Mouse (Mus musculus): ENCODE results near the gene Xdh. TPM values are rescaled to one million over a fixed set of nuclear protein-coding genes. Genes with fewer than 3 reads are reported as not detected.

Xdh gene
- polyA plus RNA-seq, 1 experiment = 0.55 TPM

GRCm38 (mm10) chr17:73839086-73839835 is 110.7 kb downstream of the Xdh start:
- H3K79me2 ChIP-seq (ENCODE audit: control insufficient read depth, insufficient read depth) = no peaks in the 10 kb centered on the region
- TF ChIP-seq USF1 (IDR thresholded peaks at IDR 0.05; ENCODE audit: low read depth) (no peak), POLR2A (IDR thresholded peaks at IDR 0.05; ENCODE audit: insufficient read length, low read depth) (no peak), SRF (IDR thresholded peaks at IDR 0.05; ENCODE audit: control insufficient read depth, insufficient read length, low read depth) (no peak), TCF12 (IDR thresholded peaks at IDR 0.05; ENCODE audit: insufficient read depth, poor library complexity, severe bottlenecking) (no peak), TCF3 (IDR thresholded peaks at IDR 0.05; ENCODE audit: insufficient read length, low read depth) (no peak), REST (IDR thresholded peaks at IDR 0.05; ENCODE audit: insufficient read depth, insufficient read length) (no peak), MYOG (IDR thresholded peaks at IDR 0.05; ENCODE audit: control insufficient read depth in 1 of 3, insufficient read depth in 1 of 3, insufficient read length in 2 of 3, low read depth in 2 of 3) (no peak), E2F4 (IDR thresholded peaks at IDR 0.05; ENCODE audit: insufficient read depth) (no peak), CEBPB (IDR thresholded peaks at IDR 0.05; ENCODE audit: insufficient read depth, poor library complexity, severe bottlenecking) (no peak), POLR2AphosphoS2 (IDR thresholded peaks at IDR 0.05; ENCODE audit: insufficient read length, low read depth) (no peak), MYOD1 (IDR thresholded peaks at IDR 0.05; ENCODE audit: control insufficient read depth in 1 of 3, insufficient read length in 2 of 3, low read depth in 2 of 3) (no peak), MAX (IDR thresholded peaks at IDR 0.05; ENCODE audit: low read depth) (no peak)
- H3K36me3 ChIP-seq (ENCODE audit: control insufficient read depth, insufficient read depth) = no peaks in the 10 kb centered on the region

GRCm38 (mm10) chr17:73837244-73837643 is 112.8 kb downstream of the Xdh start:
- no peak overlapping the region for H3K4me2 ChIP-seq (ENCODE audit: low read depth)
- no peaks in the 10 kb centered on the region for H3K36me3 ChIP-seq (ENCODE audit: control insufficient read depth, insufficient read depth)
- H3K27me3 ChIP-seq (ENCODE audit: control insufficient read depth, insufficient read depth, insufficient read length) = no peaks in the 10 kb centered on the region
- no peaks in the 10 kb centered on the region for H3K79me2 ChIP-seq (ENCODE audit: control insufficient read depth, insufficient read depth)
- TF ChIP-seq MYOG (IDR thresholded peaks at IDR 0.05; ENCODE audit: control insufficient read depth in 1 of 3, insufficient read depth in 1 of 3, insufficient read length in 2 of 3, low read depth in 2 of 3) (no peak), MYOD1 (IDR thresholded peaks at IDR 0.05; ENCODE audit: control insufficient read depth in 1 of 3, insufficient read length in 2 of 3, low read depth in 2 of 3) (no peak), USF1 (IDR thresholded peaks at IDR 0.05; ENCODE audit: low read depth) (no peak), TCF12 (IDR thresholded peaks at IDR 0.05; ENCODE audit: insufficient read depth, poor library complexity, severe bottlenecking) (no peak), E2F4 (IDR thresholded peaks at IDR 0.05; ENCODE audit: insufficient read depth) (no peak), POLR2A (IDR thresholded peaks at IDR 0.05; ENCODE audit: insufficient read length, low read depth) (no peak), REST (IDR thresholded peaks at IDR 0.05; ENCODE audit: insufficient read depth, insufficient read length) (no peak)
- no peak overlapping the region for H3ac ChIP-seq (ENCODE audit: control insufficient read depth, insufficient read length)
- no peak overlapping the region for H3K4me3 ChIP-seq

More at GRCm38 (mm10) chr17:73839086-73839835, 110.7 kb downstream of the Xdh start:
- Histone ChIP-seq H3K4me2 (ENCODE audit: low read depth) (no peak overlapping the region), H3ac (ENCODE audit: control insufficient read depth, insufficient read length) (no peak overlapping the region), H3K4me3 (no peak overlapping the region), H3K27me3 (ENCODE audit: control insufficient read depth, insufficient read depth, insufficient read length) (no peaks in the 10 kb centered on the region)

GRCm38 (mm10) chr17:73836601-73837000 is 113.4 kb downstream of the Xdh start:
- Histone ChIP-seq H3K79me2 (ENCODE audit: control insufficient read depth, insufficient read depth) (no peaks in the 10 kb centered on the region), H3K4me3 (no peak overlapping the region), H3ac (ENCODE audit: control insufficient read depth, insufficient read length) (no peak overlapping the region), H3K27me3 (ENCODE audit: control insufficient read depth, insufficient read depth, insufficient read length) (no peaks in the 10 kb centered on the region), H3K36me3 (ENCODE audit: control insufficient read depth, insufficient read depth) (no peaks in the 10 kb centered on the region), H3K4me2 (ENCODE audit: low read depth) (no peak overlapping the region)
- TF ChIP-seq TCF12 (IDR thresholded peaks at IDR 0.05; ENCODE audit: insufficient read depth, poor library complexity, severe bottlenecking) (no peak), MYOD1 (IDR thresholded peaks at IDR 0.05; ENCODE audit: control insufficient read depth in 1 of 3, insufficient read length in 2 of 3, low read depth in 2 of 3) (no peak), POLR2A (IDR thresholded peaks at IDR 0.05; ENCODE audit: insufficient read length, low read depth) (no peak), CEBPB (IDR thresholded peaks at IDR 0.05; ENCODE audit: insufficient read depth, poor library complexity, severe bottlenecking) (no peak), SRF (IDR thresholded peaks at IDR 0.05; ENCODE audit: control insufficient read depth, insufficient read length, low read depth) (no peak), E2F4 (IDR thresholded peaks at IDR 0.05; ENCODE audit: insufficient read depth) (no peak)

Other genes starting within 250 kb of the Xdh start
- gene Galnt14, start 239.7 kb downstream of the Xdh start, polyA plus RNA-seq (2012; fragmentation: generic; extraction: Trizol) = not detected
- gene Ehd3, start 146.1 kb downstream of the Xdh start, polyA plus RNA-seq (2012; fragmentation: generic; extraction: Trizol) = 2.9 TPM
- gene Srd5a2, start 97.7 kb upstream of the Xdh start, polyA plus RNA-seq (2012; fragmentation: generic; extraction: Trizol) = not detected